Mouse (Mus musculus): ENCODE results near the gene Btnl4. TPM values are rescaled to one million over a fixed set of nuclear protein-coding genes. Genes with fewer than 3 reads are reported as not detected.
"Not testable (repeated sequence)": the region's sequence is repeated elsewhere in the genome, so short reads cannot be mapped to it uniquely, and the experiment has no call there.

Gene Btnl4
- not detected in 2 replicates for polyA plus RNA-seq (2015; fragmentation: Nextera tagmentation; extraction: Ambion mirVana)

- 62% methylated on average over 5 of the region's 5 CpGs for WGBS
Observed at GRCm38 (mm10) chr17:34477238-34478013, at the start of gene Btnl4. Btnl4 (minus strand) TSS chr17:34477318.

GRCm38 (mm10) chr17:34519001-34519400 lies 41.9 kb upstream of the Btnl4 start:
- Histone ChIP-seq H3K27me3 (replicated peaks) (peaks cover 2% of the 10 kb centered on the region), H3K4me2 (no peak overlapping the region), H3K4me1 (no peaks in the 10 kb centered on the region), H3K27ac (replicated peaks) (no peak overlapping the region), H3K9ac (no peak overlapping the region), H3K36me3 (no peaks in the 10 kb centered on the region), H3K4me3 (no peak overlapping the region), H3K9me3 (no peaks in the 10 kb centered on the region)
- WGBS, result 46% methylated on average over 1 of the region's 1 CpGs
- ATAC-seq (ENCODE audit: extremely low read depth, insufficient number of reproducible peaks, low FRiP score, low TSS enrichment), result no peak

More at GRCm38 (mm10) chr17:34477238-34478013, at the start of gene Btnl4:
- not testable (repeated sequence) for H3K4me1 ChIP-seq; H3K36me3 ChIP-seq; H3K4me2 ChIP-seq; ATAC-seq (ENCODE audit: extremely low read depth, insufficient number of reproducible peaks, low FRiP score, low TSS enrichment); H3K27ac ChIP-seq (replicated peaks); H3K4me3 ChIP-seq; H3K9ac ChIP-seq; H3K9me3 ChIP-seq
- peaks cover 11% of the 10 kb centered on the region; the same call in 1 of the 2 replicates for H3K27me3 ChIP-seq (replicated peaks)

- H3K9me3 ChIP-seq; H3K9ac ChIP-seq; H3K27me3 ChIP-seq (replicated peaks); ATAC-seq (ENCODE audit: extremely low read depth, insufficient number of reproducible peaks, low FRiP score, low TSS enrichment); H3K36me3 ChIP-seq; H3K4me3 ChIP-seq; H3K4me1 ChIP-seq; H3K27ac ChIP-seq (replicated peaks); H3K4me2 ChIP-seq: not testable (repeated sequence)
- 68% methylated on average over 3 of the region's 3 CpGs for WGBS
Observed at GRCm38 (mm10) chr17:34518571-34518970, 41.5 kb upstream of the Btnl4 start.

GRCm38 (mm10) chr17:34517795-34518194 lies 40.7 kb upstream of the Btnl4 start:
- no peak overlapping the region for H3K4me2 ChIP-seq
- H3K9me3 ChIP-seq, result no peaks in the 10 kb centered on the region
- H3K27me3 ChIP-seq (replicated peaks), result peaks cover 8% of the 10 kb centered on the region
- H3K27ac ChIP-seq (replicated peaks), result no peak overlapping the region
- no peak overlapping the region for H3K9ac ChIP-seq
- no peaks in the 10 kb centered on the region for H3K4me1 ChIP-seq
- no peak overlapping the region for H3K4me3 ChIP-seq
- 79% methylated on average over 4 of the region's 4 CpGs for WGBS
- no peak for ATAC-seq (ENCODE audit: extremely low read depth, insufficient number of reproducible peaks, low FRiP score, low TSS enrichment)
- no peaks in the 10 kb centered on the region for H3K36me3 ChIP-seq

GRCm38 (mm10) chr17:34517252-34517651 lies 40.1 kb upstream of the Btnl4 start, which contains the start of gene Btnl6:
Btnl6 (minus strand) TSS chr17:34517352.
- H3K4me1 ChIP-seq, result no peaks in the 10 kb centered on the region
- no peaks in the 10 kb centered on the region for H3K36me3 ChIP-seq
- 82% methylated on average over 4 of the region's 4 CpGs for WGBS
- no peak within 1 kb of the TSS for H3K9ac ChIP-seq
- H3K4me2 ChIP-seq, result no peak within 1 kb of the TSS
- H3K27ac ChIP-seq (replicated peaks), result no peak within 1 kb of the TSS
- peaks cover 8% of the 10 kb centered on the region for H3K27me3 ChIP-seq (replicated peaks)
- H3K9me3 ChIP-seq, result no peaks in the 10 kb centered on the region
- ATAC-seq (ENCODE audit: extremely low read depth, insufficient number of reproducible peaks, low FRiP score, low TSS enrichment), result no peak
- H3K4me3 ChIP-seq, result no peak within 1 kb of the TSS

GRCm38 (mm10) chr17:34516514-34516913 lies 39.4 kb upstream of the Btnl4 start:
- Histone ChIP-seq H3K9ac (no peak overlapping the region), H3K9me3 (no peaks in the 10 kb centered on the region), H3K4me2 (no peak overlapping the region), H3K4me1 (no peaks in the 10 kb centered on the region), H3K27ac (replicated peaks) (no peak overlapping the region), H3K4me3 (no peak overlapping the region), H3K36me3 (no peaks in the 10 kb centered on the region), H3K27me3 (replicated peaks) (peaks cover 8% of the 10 kb centered on the region)
- no peak for ATAC-seq (ENCODE audit: extremely low read depth, insufficient number of reproducible peaks, low FRiP score, low TSS enrichment)
- 70% methylated on average over 2 of the region's 2 CpGs for WGBS

GRCm38 (mm10) chr17:34511723-34512122 lies 34.6 kb upstream of the Btnl4 start:
- H3K4me3 ChIP-seq; H3K9ac ChIP-seq; H3K27ac ChIP-seq (replicated peaks); H3K36me3 ChIP-seq; H3K4me1 ChIP-seq; ATAC-seq (ENCODE audit: extremely low read depth, insufficient number of reproducible peaks, low FRiP score, low TSS enrichment); H3K27me3 ChIP-seq (replicated peaks); H3K4me2 ChIP-seq; H3K9me3 ChIP-seq: not testable (repeated sequence)
- 28% methylated on average over 1 of the region's 1 CpGs for WGBS

- no peak for ATAC-seq (ENCODE audit: extremely low read depth, insufficient number of reproducible peaks, low FRiP score, low TSS enrichment)
- no peaks in the 10 kb centered on the region for H3K4me1 ChIP-seq
- no peaks in the 10 kb centered on the region for H3K27me3 ChIP-seq (replicated peaks)
- no peak overlapping the region for H3K27ac ChIP-seq (replicated peaks)
- no peak overlapping the region for H3K9ac ChIP-seq
- H3K4me2 ChIP-seq, result no peak overlapping the region
- no peaks in the 10 kb centered on the region for H3K9me3 ChIP-seq
- H3K36me3 ChIP-seq, result no peaks in the 10 kb centered on the region
- H3K4me3 ChIP-seq, result no peak overlapping the region
Observed at GRCm38 (mm10) chr17:34507591-34507990, 30.5 kb upstream of the Btnl4 start.

- not testable (repeated sequence) for H3K4me1 ChIP-seq; H3K27me3 ChIP-seq (replicated peaks); H3K4me3 ChIP-seq; H3K36me3 ChIP-seq; H3K4me2 ChIP-seq; H3K27ac ChIP-seq (replicated peaks); H3K9me3 ChIP-seq; ATAC-seq (ENCODE audit: extremely low read depth, insufficient number of reproducible peaks, low FRiP score, low TSS enrichment); H3K9ac ChIP-seq
- 65% methylated on average over 4 of the region's 4 CpGs for WGBS
Observed at GRCm38 (mm10) chr17:34497726-34498125, 20.6 kb upstream of the Btnl4 start.

- not testable (repeated sequence) for H3K9me3 ChIP-seq; H3K9ac ChIP-seq; H3K36me3 ChIP-seq; H3K4me3 ChIP-seq; H3K4me2 ChIP-seq; H3K27ac ChIP-seq (replicated peaks); ATAC-seq (ENCODE audit: extremely low read depth, insufficient number of reproducible peaks, low FRiP score, low TSS enrichment); H3K4me1 ChIP-seq; H3K27me3 ChIP-seq (replicated peaks)
- WGBS, result 84% methylated on average over 3 of the region's 3 CpGs
Observed at GRCm38 (mm10) chr17:34497319-34497718, 20.2 kb upstream of the Btnl4 start.

GRCm38 (mm10) chr17:34496539-34496938 lies 19.4 kb upstream of the Btnl4 start:
- no peaks in the 10 kb centered on the region for H3K36me3 ChIP-seq
- 74% methylated on average over 1 of the region's 2 CpGs for WGBS
- no peak overlapping the region for H3K9ac ChIP-seq
- H3K4me1 ChIP-seq, result no peaks in the 10 kb centered on the region
- H3K27me3 ChIP-seq (replicated peaks), result no peaks in the 10 kb centered on the region
- no peak overlapping the region for H3K27ac ChIP-seq (replicated peaks)
- no peak for ATAC-seq (ENCODE audit: extremely low read depth, insufficient number of reproducible peaks, low FRiP score, low TSS enrichment)
- no peak overlapping the region for H3K4me2 ChIP-seq
- H3K9me3 ChIP-seq, result no peaks in the 10 kb centered on the region
- no peak overlapping the region for H3K4me3 ChIP-seq

- H3K9me3 ChIP-seq; H3K4me3 ChIP-seq; H3K27me3 ChIP-seq (replicated peaks); H3K4me2 ChIP-seq; H3K27ac ChIP-seq (replicated peaks); H3K4me1 ChIP-seq; ATAC-seq (ENCODE audit: extremely low read depth, insufficient number of reproducible peaks, low FRiP score, low TSS enrichment); H3K9ac ChIP-seq; H3K36me3 ChIP-seq: not testable (repeated sequence)
- 67% methylated on average over 2 of the region's 2 CpGs for WGBS
Observed at GRCm38 (mm10) chr17:34495156-34495555, 18.0 kb upstream of the Btnl4 start.

Data from heart, embryonic 13.5 days (tissue).